Mouse (Mus musculus): ENCODE measurements around the gene Grin2b.

GRCm38 (mm10) chr6:135970716-135971318, 202.5 kb downstream of the Grin2b start:
- TF ChIP-seq CTCF (IDR thresholded peaks at IDR 0.05; ENCODE audit: borderline replicate concordance, insufficient read depth, low read length) (no peak), POLR2A (IDR thresholded peaks at IDR 0.05; ENCODE audit: low read depth, low read length) (no peak)
